Mouse (Mus musculus): Measurements from ENCODE around the gene Dnajc22.

DNA sequence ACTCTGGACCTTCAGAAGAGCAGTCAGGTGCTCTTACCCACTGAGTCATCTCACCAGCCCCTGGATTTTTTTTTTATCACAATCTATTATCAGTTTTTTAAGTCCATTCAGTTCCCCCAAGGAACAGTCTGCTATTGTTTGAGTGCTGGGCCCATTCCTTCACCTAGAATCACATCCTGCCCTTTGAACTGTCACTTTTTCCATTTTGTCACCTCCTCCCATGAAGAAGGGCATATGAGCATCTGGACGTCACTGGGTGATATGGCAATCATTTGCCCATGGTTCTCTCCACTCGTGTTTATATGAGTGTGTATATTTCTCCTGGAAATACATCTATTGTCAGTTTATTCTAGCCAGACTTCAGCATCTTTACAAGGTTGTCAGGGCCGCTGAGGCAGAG, 14.9 kb downstream of the Dnajc22 start:
- TF ChIP-seq POLR2A (IDR thresholded peaks at IDR 0.05; ENCODE audit: extremely low read depth, insufficient read depth, low read length) (no peak), CTCF (IDR thresholded peaks at IDR 0.05; ENCODE audit: extremely low read depth, insufficient read depth, low read length) (no peak)

Data from cortical plate, adult 2 months (tissue).